Mouse (Mus musculus): ENCODE measurements around the gene Zfp513. TPM values are rescaled to one million over a fixed set of nuclear protein-coding genes. Genes with fewer than 3 reads are reported as not detected.

Gene Zfp513
- polyA plus RNA-seq, 1 experiment from 2014 or later: 11.0 TPM

DNA sequence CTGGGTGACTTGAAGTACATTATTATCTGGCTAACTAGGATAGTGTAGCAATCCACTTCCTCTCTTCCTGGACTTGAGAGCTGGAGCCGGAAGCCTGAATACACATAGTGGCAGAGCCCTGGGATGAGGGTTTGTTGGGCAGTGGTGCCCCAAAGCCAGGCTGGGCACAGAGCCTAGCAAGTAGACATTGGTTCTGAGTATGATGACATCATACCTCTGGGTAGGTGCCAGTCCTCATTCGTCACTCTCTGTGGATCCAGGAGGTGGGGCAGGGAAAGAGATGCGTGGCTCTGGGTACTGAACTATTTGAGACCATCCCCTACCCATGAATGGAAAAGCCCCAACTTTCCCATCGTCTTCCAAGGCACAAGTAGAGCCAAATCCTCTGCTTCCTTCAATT is 52.3 kb downstream of the Zfp513 start:
- H3K27ac ChIP-seq: no peak overlapping the region
- no peak for ATAC-seq (ENCODE audit: low FRiP score, low read depth)
- H3K36me3 ChIP-seq: peaks cover 51% of the 10 kb centered on the region
- H3K4me2 ChIP-seq (replicated peaks): no peak overlapping the region
- no peaks in the 10 kb centered on the region for H3K27me3 ChIP-seq
- peaks cover 11% of the 10 kb centered on the region for H3K4me1 ChIP-seq
- WGBS: 95% methylated on average over 4 of the region's 4 CpGs
- H3K4me3 ChIP-seq: no peak overlapping the region
- no peak overlapping the region for H3K9ac ChIP-seq
- no peaks in the 10 kb centered on the region for H3K9me3 ChIP-seq

Other genes starting within 250 kb of the Zfp513 start
- gene Preb, start 241.9 kb downstream of the Zfp513 start, polyA plus RNA-seq (2015; fragmentation: Nextera tagmentation; extraction: Ambion mirVana): 136 and 142 TPM in 2 replicates
- not detected in 2 replicates for gene Tcf23, start 233.6 kb downstream of the Zfp513 start, polyA plus RNA-seq (2015; fragmentation: Nextera tagmentation; extraction: Ambion mirVana)
- 147 and 156 TPM in 2 replicates for gene Atraid, start 154.0 kb downstream of the Zfp513 start, polyA plus RNA-seq (2015; fragmentation: Nextera tagmentation; extraction: Ambion mirVana)
- gene Slc5a6, start 153.4 kb downstream of the Zfp513 start, polyA plus RNA-seq (2015; fragmentation: Nextera tagmentation; extraction: Ambion mirVana): 13.4 and 14.1 TPM in 2 replicates
- gene Cad, start 147.5 kb downstream of the Zfp513 start, polyA plus RNA-seq (2015; fragmentation: Nextera tagmentation; extraction: Ambion mirVana): 30.0 and 33.7 TPM in 2 replicates
- not detected in 2 replicates for gene Dnajc5g, start 96.0 kb downstream of the Zfp513 start, polyA plus RNA-seq (2015; fragmentation: Nextera tagmentation; extraction: Ambion mirVana)
- gene Slc30a3, start 94.1 kb downstream of the Zfp513 start, polyA plus RNA-seq (2015; fragmentation: Nextera tagmentation; extraction: Ambion mirVana): 0.38 and 0.57 TPM in 2 replicates
- gene Trim54, start 85.6 kb downstream of the Zfp513 start, polyA plus RNA-seq (2015; fragmentation: Nextera tagmentation; extraction: Ambion mirVana): 7.2 and 8.1 TPM in 2 replicates
- gene Ucn, start 63.5 kb downstream of the Zfp513 start, polyA plus RNA-seq (2015; fragmentation: Nextera tagmentation; extraction: Ambion mirVana): not detected in 2 replicates
- 68.7 and 69.4 TPM in 2 replicates for gene Mpv17, start 48.1 kb downstream of the Zfp513 start, polyA plus RNA-seq (2015; fragmentation: Nextera tagmentation; extraction: Ambion mirVana)
- 0.99 and 1.8 TPM in 2 replicates for gene Gm29609, start 22.4 kb downstream of the Zfp513 start, polyA plus RNA-seq (2015; fragmentation: Nextera tagmentation; extraction: Ambion mirVana)
- 84.8 and 92.4 TPM in 2 replicates for gene Gtf3c2, start 22.2 kb downstream of the Zfp513 start, polyA plus RNA-seq (2015; fragmentation: Nextera tagmentation; extraction: Ambion mirVana)
- gene Snx17, start 9.1 kb downstream of the Zfp513 start, polyA plus RNA-seq (2015; fragmentation: Nextera tagmentation; extraction: Ambion mirVana): 161 and 165 TPM in 2 replicates
- gene Eif2b4, start 8.9 kb downstream of the Zfp513 start, polyA plus RNA-seq (2015; fragmentation: Nextera tagmentation; extraction: Ambion mirVana): 72.6 and 76.3 TPM in 2 replicates
- gene Ppm1g, start 18.4 kb upstream of the Zfp513 start, polyA plus RNA-seq (2015; fragmentation: Nextera tagmentation; extraction: Ambion mirVana): 131 and 133 TPM in 2 replicates
- 165 and 166 TPM in 2 replicates for gene Nrbp1, start 38.6 kb upstream of the Zfp513 start, polyA plus RNA-seq (2015; fragmentation: Nextera tagmentation; extraction: Ambion mirVana)
- 0.38 and 0.48 TPM in 2 replicates for gene Gm9970, start 38.9 kb upstream of the Zfp513 start, polyA plus RNA-seq (2015; fragmentation: Nextera tagmentation; extraction: Ambion mirVana)
- 16.1 and 21.3 TPM in 2 replicates for gene Krtcap3, start 49.4 kb upstream of the Zfp513 start, polyA plus RNA-seq (2015; fragmentation: Nextera tagmentation; extraction: Ambion mirVana)
- 37.8 and 45.0 TPM in 2 replicates for gene Ift172, start 88.8 kb upstream of the Zfp513 start, polyA plus RNA-seq (2015; fragmentation: Nextera tagmentation; extraction: Ambion mirVana)
- 83.5 and 84.4 TPM in 2 replicates for gene Fndc4, start 93.8 kb upstream of the Zfp513 start, polyA plus RNA-seq (2015; fragmentation: Nextera tagmentation; extraction: Ambion mirVana)
- gene Gckr, start 95.1 kb upstream of the Zfp513 start, polyA plus RNA-seq (2015; fragmentation: Nextera tagmentation; extraction: Ambion mirVana): 0.14 and 0.28 TPM in 2 replicates